Mouse (Mus musculus): Measurements from ENCODE around the gene Gm15130. TPM values are rescaled to one million over a fixed set of nuclear protein-coding genes. Genes with fewer than 3 reads are reported as not detected.

The Gm15130 gene
- not detected in 2 replicates for polyA plus RNA-seq (2012; rRNA removed)

- no peak within 1 kb of the TSS for H3K4me3 ChIP-seq (replicated peaks; ENCODE audit: extremely low read depth, low read depth, low read length)
- TF ChIP-seq CTCF (IDR thresholded peaks at IDR 0.05; ENCODE audit: insufficient read depth, low read length) (no peak), POLR2A (IDR thresholded peaks at IDR 0.05; ENCODE audit: borderline replicate concordance, extremely low read depth, low read depth, low read length) (no peak)
- H3K4me1 ChIP-seq (ENCODE audit: control insufficient read depth, insufficient read depth, low read length) = no peaks in the 10 kb centered on the region
- WGBS = 60% methylated on average over 2 of the region's 2 CpGs
- no peak for DNase-seq
Observed at GRCm38 (mm10) chr2:111152836-111153235, at the start of gene Gm15130. Gene Gm15130 (minus strand): TSS chr2:111152936.

- DNase-seq = no peak
- TF ChIP-seq POLR2A (IDR thresholded peaks at IDR 0.05; ENCODE audit: borderline replicate concordance, extremely low read depth, low read depth, low read length) (no peak), CTCF (IDR thresholded peaks at IDR 0.05; ENCODE audit: insufficient read depth, low read length) (no peak)
- WGBS = 95% methylated on average over 11 of the region's 11 CpGs
- no peaks in the 10 kb centered on the region for H3K4me1 ChIP-seq (ENCODE audit: control insufficient read depth, insufficient read depth, low read length)
- no peak overlapping the region for H3K4me3 ChIP-seq (replicated peaks; ENCODE audit: extremely low read depth, low read depth, low read length)
Observed at GRCm38 (mm10) chr2:111182068-111182467, 29.3 kb upstream of the Gm15130 start.

- no peak overlapping the region for H3K4me3 ChIP-seq (replicated peaks; ENCODE audit: extremely low read depth, low read depth, low read length)
- DNase-seq = no peak
- WGBS = 45% methylated on average over 5 of the region's 5 CpGs
Observed at GRCm38 (mm10) chr2:111135739-111136138, 17.0 kb downstream of the Gm15130 start.

GRCm38 (mm10) chr2:111105882-111106281 is 46.9 kb downstream of the Gm15130 start, which contains the start of gene Gm13941:
Gene Gm13941 (minus strand): TSS chr2:111105982.
- H3K4me1 ChIP-seq (ENCODE audit: control insufficient read depth, insufficient read depth, low read length) = no peaks in the 10 kb centered on the region
- H3K4me3 ChIP-seq (replicated peaks; ENCODE audit: extremely low read depth, low read depth, low read length) = no peak within 1 kb of the TSS
- TF ChIP-seq CTCF (IDR thresholded peaks at IDR 0.05; ENCODE audit: insufficient read depth, low read length) (no peak), POLR2A (IDR thresholded peaks at IDR 0.05; ENCODE audit: borderline replicate concordance, extremely low read depth, low read depth, low read length) (no peak)
- DNase-seq = no peak

More at GRCm38 (mm10) chr2:111135739-111136138, 17.0 kb downstream of the Gm15130 start:
- TF ChIP-seq CTCF (IDR thresholded peaks at IDR 0.05; ENCODE audit: insufficient read depth, low read length) = no peak
- TF ChIP-seq POLR2A (IDR thresholded peaks at IDR 0.05; ENCODE audit: borderline replicate concordance, extremely low read depth, low read depth, low read length) = no peak
- H3K4me1 ChIP-seq (ENCODE audit: control insufficient read depth, insufficient read depth, low read length) = no peaks in the 10 kb centered on the region

Other genes starting within 250 kb of the Gm15130 start
- gene Ano3, start 202.0 kb downstream of the Gm15130 start, polyA plus RNA-seq (2012; rRNA removed) = 0.02 and 0.03 TPM in 2 replicates
- not detected in 2 replicates for gene Gm13941, start 47.0 kb downstream of the Gm15130 start, polyA plus RNA-seq (2012; rRNA removed)
- not detected in 2 replicates for gene 4930430A15Rik, start 76.7 kb upstream of the Gm15130 start, polyA plus RNA-seq (2012; rRNA removed)
- gene Olfr1275, start 82.3 kb upstream of the Gm15130 start, polyA plus RNA-seq (2012; rRNA removed) = not detected in 2 replicates
- gene Olfr1276, start 101.6 kb upstream of the Gm15130 start, polyA plus RNA-seq (2012; rRNA removed) = not detected in 2 replicates
- not detected in 2 replicates for gene Olfr1277, start 121.2 kb upstream of the Gm15130 start, polyA plus RNA-seq (2012; rRNA removed)
- gene Olfr1278, start 137.2 kb upstream of the Gm15130 start, polyA plus RNA-seq (2012; rRNA removed) = not detected in 2 replicates
- not detected in 2 replicates for gene Olfr1279, start 147.7 kb upstream of the Gm15130 start, polyA plus RNA-seq (2012; rRNA removed)
- gene Olfr1280, start 161.1 kb upstream of the Gm15130 start, polyA plus RNA-seq (2012; rRNA removed) = not detected in 2 replicates
- not detected in 2 replicates for gene Olfr1281, start 173.6 kb upstream of the Gm15130 start, polyA plus RNA-seq (2012; rRNA removed)
- not detected in 2 replicates for gene Olfr1282, start 183.1 kb upstream of the Gm15130 start, polyA plus RNA-seq (2012; rRNA removed)
- gene Olfr1283, start 213.9 kb upstream of the Gm15130 start, polyA plus RNA-seq (2012; rRNA removed) = not detected in 2 replicates
- not detected in 2 replicates for gene Olfr1284, start 222.6 kb upstream of the Gm15130 start, polyA plus RNA-seq (2012; rRNA removed)

Measured in lung, adult 2 months (tissue).